Mouse (Mus musculus): ENCODE results near the gene Nrg3. TPM values are rescaled to one million over a fixed set of nuclear protein-coding genes. Genes with fewer than 3 reads are reported as not detected.
"Not testable (repeated sequence)": the region's sequence is repeated elsewhere in the genome, so short reads cannot be mapped to it uniquely, and the experiment has no call there.

Gene Nrg3
- polyA plus RNA-seq, 1 experiment from 2014 or later = 1.3 TPM

DNA sequence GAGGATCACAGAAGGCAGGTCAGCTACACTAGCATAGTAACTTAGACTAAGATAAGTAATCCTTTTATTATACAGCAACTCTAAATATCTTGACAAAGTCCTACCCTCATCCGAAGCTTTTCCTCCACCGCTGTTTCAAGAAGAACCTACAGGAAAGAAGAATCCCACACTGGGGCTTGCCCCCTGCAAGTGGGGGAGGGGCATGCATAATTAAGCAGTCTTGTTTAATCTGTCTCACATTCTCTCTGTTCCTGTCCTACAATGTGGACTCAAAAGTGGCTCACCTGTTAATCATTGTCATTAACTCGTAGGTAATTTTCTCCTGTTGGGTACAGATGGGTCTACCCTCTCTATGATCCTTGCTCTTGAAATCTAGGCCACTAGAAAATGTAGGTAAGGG lies 354.9 kb downstream of the Nrg3 start:
- ATAC-seq (ENCODE audit: low FRiP score, low TSS enrichment) = no peak
- Histone ChIP-seq H3K36me3 (ENCODE audit: control insufficient read depth, insufficient read depth, low read length) (no peaks in the 10 kb centered on the region), H3K4me1 (ENCODE audit: control insufficient read depth, insufficient read depth, low read length) (no peaks in the 10 kb centered on the region), H3K27me3 (ENCODE audit: control insufficient read depth, insufficient read depth, low read length) (no peaks in the 10 kb centered on the region), H3K27ac (ENCODE audit: low read depth, low read length) (no peak overlapping the region), H3K4me2 (replicated peaks; ENCODE audit: low read depth, low read length) (no peak overlapping the region), H3K9me3 (ENCODE audit: control insufficient read depth, low read length) (no peaks in the 10 kb centered on the region), H3K4me3 (ENCODE audit: low read length) (no peak overlapping the region), H3K9ac (ENCODE audit: low read depth, low read length) (no peak overlapping the region)
- 54% methylated on average over 3 of the region's 3 CpGs for WGBS

DNA sequence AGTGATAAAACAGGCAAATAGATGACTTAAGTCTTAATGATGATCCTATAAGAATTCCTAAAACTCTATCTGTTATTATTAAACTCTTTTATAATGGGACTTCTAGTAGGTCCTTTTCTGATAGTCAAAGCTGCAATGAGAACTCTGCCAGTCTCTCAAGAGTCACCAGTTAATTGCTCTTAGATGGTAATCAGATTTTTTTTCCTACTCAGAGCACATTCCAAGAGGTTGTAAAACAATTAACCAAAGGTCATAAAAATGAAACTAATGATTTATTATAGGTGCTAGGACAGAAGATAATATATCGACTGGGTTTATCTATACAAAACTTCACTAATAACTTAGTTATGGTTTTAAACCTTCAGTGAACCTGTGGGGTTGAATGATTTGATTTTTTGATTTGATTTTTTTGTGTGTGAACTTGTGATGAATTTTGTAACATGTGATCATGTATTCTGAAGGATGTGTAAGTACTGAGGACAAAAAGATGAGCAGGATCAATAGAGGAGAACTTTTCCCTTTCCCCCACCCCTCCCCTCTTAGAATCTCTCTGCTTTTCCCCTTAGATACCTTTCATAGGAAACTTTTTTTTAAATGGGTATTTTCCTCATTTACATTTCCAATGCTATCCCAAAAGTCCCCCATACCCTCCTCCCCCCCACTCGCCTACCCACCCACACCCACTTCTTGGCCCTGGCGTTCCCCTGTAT lies 356.2 kb downstream of the Nrg3 start:
- not testable (repeated sequence) for H3K4me3 ChIP-seq (ENCODE audit: low read length); H3K27ac ChIP-seq (ENCODE audit: low read depth, low read length); H3K36me3 ChIP-seq (ENCODE audit: control insufficient read depth, insufficient read depth, low read length); H3K27me3 ChIP-seq (ENCODE audit: control insufficient read depth, insufficient read depth, low read length); H3K4me2 ChIP-seq (replicated peaks; ENCODE audit: low read depth, low read length); H3K9ac ChIP-seq (ENCODE audit: low read depth, low read length); ATAC-seq (ENCODE audit: low FRiP score, low TSS enrichment); H3K4me1 ChIP-seq (ENCODE audit: control insufficient read depth, insufficient read depth, low read length); H3K9me3 ChIP-seq (ENCODE audit: control insufficient read depth, low read length)
- WGBS = 60% methylated on average over 3 of the region's 3 CpGs

DNA sequence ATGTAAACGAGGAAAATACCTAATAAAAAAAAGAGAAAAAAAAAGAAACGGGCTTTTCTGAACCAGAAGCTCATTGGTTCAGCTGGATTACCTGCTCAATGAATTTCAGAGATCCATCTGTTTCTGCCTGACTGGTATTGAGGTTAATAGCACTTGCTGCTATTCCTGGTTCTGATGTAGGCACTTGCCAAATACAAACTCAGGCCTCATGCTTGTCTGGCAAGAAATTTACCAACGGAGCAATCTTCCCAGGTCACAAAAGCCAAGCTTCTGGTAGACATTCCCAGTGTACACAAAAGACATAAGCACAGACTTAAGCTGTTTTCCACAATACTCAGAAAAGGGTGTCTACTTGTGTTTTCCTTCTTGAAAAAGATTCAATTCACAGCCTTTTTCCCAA lies 363.3 kb downstream of the Nrg3 start:
- H3K9ac ChIP-seq (ENCODE audit: low read depth, low read length) = no peak overlapping the region
- 86% methylated on average over 3 of the region's 3 CpGs for WGBS
- no peaks in the 10 kb centered on the region for H3K4me1 ChIP-seq (ENCODE audit: control insufficient read depth, insufficient read depth, low read length)
- no peaks in the 10 kb centered on the region for H3K9me3 ChIP-seq (ENCODE audit: control insufficient read depth, low read length)
- H3K27ac ChIP-seq (ENCODE audit: low read depth, low read length) = no peak overlapping the region
- no peak for ATAC-seq (ENCODE audit: low FRiP score, low TSS enrichment)
- no peak overlapping the region for H3K4me3 ChIP-seq (ENCODE audit: low read length)
- no peaks in the 10 kb centered on the region for H3K27me3 ChIP-seq (ENCODE audit: control insufficient read depth, insufficient read depth, low read length)
- H3K36me3 ChIP-seq (ENCODE audit: control insufficient read depth, insufficient read depth, low read length) = no peaks in the 10 kb centered on the region
- H3K4me2 ChIP-seq (replicated peaks; ENCODE audit: low read depth, low read length) = no peak overlapping the region

DNA sequence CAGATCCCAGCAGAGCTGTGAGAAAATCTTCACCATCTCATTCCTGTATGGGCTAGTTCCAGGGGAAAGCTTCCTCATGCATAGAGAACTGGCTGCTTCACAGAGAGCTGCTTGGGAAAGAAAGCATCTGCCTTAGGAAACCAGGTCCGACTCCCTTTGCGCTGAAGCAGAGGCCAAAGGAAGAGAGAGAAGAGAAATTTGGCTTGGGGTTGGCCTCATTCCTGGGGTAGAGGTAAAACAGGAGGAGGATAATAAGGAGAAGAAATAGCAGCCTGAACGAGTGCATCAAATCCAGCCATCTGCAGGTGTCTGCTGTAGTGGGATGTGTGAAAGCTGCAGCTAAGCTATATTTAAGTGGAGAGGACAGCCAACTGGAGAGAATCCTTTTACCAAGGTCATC lies 366.1 kb downstream of the Nrg3 start:
- H3K36me3 ChIP-seq (ENCODE audit: control insufficient read depth, insufficient read depth, low read length) = no peaks in the 10 kb centered on the region
- WGBS = 84% methylated on average over 3 of the region's 3 CpGs
- H3K27me3 ChIP-seq (ENCODE audit: control insufficient read depth, insufficient read depth, low read length) = no peaks in the 10 kb centered on the region
- no peak overlapping the region for H3K4me3 ChIP-seq (ENCODE audit: low read length)
- H3K4me2 ChIP-seq (replicated peaks; ENCODE audit: low read depth, low read length) = no peak overlapping the region
- H3K4me1 ChIP-seq (ENCODE audit: control insufficient read depth, insufficient read depth, low read length) = no peaks in the 10 kb centered on the region
- ATAC-seq (ENCODE audit: low FRiP score, low TSS enrichment) = no peak
- no peak overlapping the region for H3K27ac ChIP-seq (ENCODE audit: low read depth, low read length)
- no peak overlapping the region for H3K9ac ChIP-seq (ENCODE audit: low read depth, low read length)
- H3K9me3 ChIP-seq (ENCODE audit: control insufficient read depth, low read length) = no peaks in the 10 kb centered on the region

DNA sequence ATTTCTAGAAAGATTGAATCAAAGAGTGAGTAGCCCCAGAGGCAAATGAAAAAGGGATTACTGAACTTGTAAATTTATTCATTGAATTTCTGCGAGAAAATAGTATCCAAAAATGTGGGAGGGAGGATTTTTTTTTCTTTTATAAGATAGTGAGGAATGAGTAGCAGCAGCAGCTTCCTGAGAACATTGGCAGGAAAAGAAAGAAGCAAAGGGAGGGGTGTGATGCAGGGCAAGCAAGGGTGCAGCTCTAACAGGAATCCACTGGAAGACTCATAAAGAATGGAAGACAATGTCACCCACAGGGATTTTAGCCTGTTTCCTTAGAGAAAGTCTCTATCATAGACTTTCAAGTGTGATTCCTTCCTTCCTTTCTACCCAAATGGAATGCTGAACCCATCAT lies 377.7 kb downstream of the Nrg3 start:
- H3K36me3 ChIP-seq (ENCODE audit: control insufficient read depth, insufficient read depth, low read length) = no peaks in the 10 kb centered on the region
- no peaks in the 10 kb centered on the region for H3K9me3 ChIP-seq (ENCODE audit: control insufficient read depth, low read length)
- no peak overlapping the region for H3K9ac ChIP-seq (ENCODE audit: low read depth, low read length)
- WGBS = 81% methylated on average over 1 of the region's 1 CpGs
- ATAC-seq (ENCODE audit: low FRiP score, low TSS enrichment) = no peak
- no peak overlapping the region for H3K27ac ChIP-seq (ENCODE audit: low read depth, low read length)
- no peak overlapping the region for H3K4me2 ChIP-seq (replicated peaks; ENCODE audit: low read depth, low read length)
- no peaks in the 10 kb centered on the region for H3K4me1 ChIP-seq (ENCODE audit: control insufficient read depth, insufficient read depth, low read length)
- H3K4me3 ChIP-seq (ENCODE audit: low read length) = no peak overlapping the region
- no peaks in the 10 kb centered on the region for H3K27me3 ChIP-seq (ENCODE audit: control insufficient read depth, insufficient read depth, low read length)

DNA sequence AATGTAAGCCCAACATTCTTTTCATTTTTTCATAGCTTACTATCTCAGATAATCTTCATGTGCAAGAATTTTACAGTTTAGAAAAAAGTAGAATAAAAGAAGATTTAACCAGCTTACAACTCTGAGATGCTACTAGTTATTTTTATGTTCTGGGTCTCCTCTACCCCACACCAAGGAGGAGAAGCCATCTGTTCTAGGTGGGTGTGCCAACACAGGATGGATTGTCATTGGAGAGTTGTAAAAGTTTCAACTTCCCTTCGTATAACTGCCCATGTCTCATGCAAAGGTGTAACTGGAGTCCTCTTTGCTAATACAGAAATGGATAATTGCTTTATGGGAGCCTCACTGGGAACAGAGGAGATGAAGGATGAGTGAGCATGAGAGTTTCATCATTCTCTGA lies 393.4 kb downstream of the Nrg3 start:
- H3K9ac ChIP-seq (ENCODE audit: low read depth, low read length) = no peak overlapping the region
- no peak for ATAC-seq (ENCODE audit: low FRiP score, low TSS enrichment)
- no peaks in the 10 kb centered on the region for H3K27me3 ChIP-seq (ENCODE audit: control insufficient read depth, insufficient read depth, low read length)
- H3K9me3 ChIP-seq (ENCODE audit: control insufficient read depth, low read length) = no peaks in the 10 kb centered on the region
- H3K27ac ChIP-seq (ENCODE audit: low read depth, low read length) = no peak overlapping the region
- H3K4me1 ChIP-seq (ENCODE audit: control insufficient read depth, insufficient read depth, low read length) = no peaks in the 10 kb centered on the region
- WGBS = 17% methylated on average over 1 of the region's 1 CpGs
- no peak overlapping the region for H3K4me2 ChIP-seq (replicated peaks; ENCODE audit: low read depth, low read length)
- H3K36me3 ChIP-seq (ENCODE audit: control insufficient read depth, insufficient read depth, low read length) = no peaks in the 10 kb centered on the region
- no peak overlapping the region for H3K4me3 ChIP-seq (ENCODE audit: low read length)

DNA sequence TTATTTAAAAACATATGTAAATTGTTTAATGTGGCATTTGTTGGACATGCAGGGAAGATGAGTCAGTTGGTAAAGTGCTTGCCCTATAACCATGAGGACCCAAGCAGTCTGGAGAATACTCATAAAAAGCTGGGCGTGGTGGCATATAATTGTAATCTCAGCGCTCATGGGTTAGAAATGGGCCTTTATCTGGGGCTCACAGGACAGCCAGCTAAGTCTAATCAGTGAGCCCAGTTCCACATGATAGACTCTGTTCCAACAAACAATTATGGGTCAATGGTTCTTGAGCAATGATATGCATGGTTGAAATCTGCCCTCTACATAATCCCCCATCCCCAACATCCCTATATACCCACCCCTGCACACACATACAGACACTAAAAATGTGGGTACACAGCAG lies 421.3 kb downstream of the Nrg3 start:
- Histone ChIP-seq H3K9me3 (ENCODE audit: control insufficient read depth, low read length) (no peaks in the 10 kb centered on the region), H3K27me3 (ENCODE audit: control insufficient read depth, insufficient read depth, low read length) (no peaks in the 10 kb centered on the region), H3K27ac (ENCODE audit: low read depth, low read length) (no peak overlapping the region), H3K4me2 (replicated peaks; ENCODE audit: low read depth, low read length) (no peak overlapping the region), H3K36me3 (ENCODE audit: control insufficient read depth, insufficient read depth, low read length) (no peaks in the 10 kb centered on the region), H3K9ac (ENCODE audit: low read depth, low read length) (no peak overlapping the region), H3K4me3 (ENCODE audit: low read length) (no peak overlapping the region), H3K4me1 (ENCODE audit: control insufficient read depth, insufficient read depth, low read length) (no peaks in the 10 kb centered on the region)
- no peak for ATAC-seq (ENCODE audit: low FRiP score, low TSS enrichment)
- 95% methylated on average over 2 of the region's 2 CpGs for WGBS

DNA sequence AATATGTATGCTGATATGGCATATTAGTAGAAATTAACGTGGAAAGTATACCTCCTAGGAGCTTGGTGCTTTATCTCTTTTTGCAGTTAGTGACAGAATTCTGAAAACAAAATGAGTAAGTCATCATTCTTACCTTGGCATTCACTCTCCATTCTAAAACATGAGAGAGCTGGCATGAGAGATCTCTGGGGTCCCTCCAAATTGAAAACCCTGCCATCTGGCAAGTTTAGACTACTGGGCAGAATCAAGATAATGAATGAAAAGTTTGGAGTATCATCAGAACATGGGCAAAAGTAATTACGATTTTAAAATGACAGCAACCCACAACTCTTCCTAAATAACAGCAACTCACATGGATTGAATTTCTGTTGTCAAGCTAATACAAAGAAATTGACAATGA lies 423.9 kb downstream of the Nrg3 start:
- H3K4me3 ChIP-seq (ENCODE audit: low read length) = no peak overlapping the region
- 61% methylated on average over 2 of the region's 2 CpGs for WGBS
- no peak overlapping the region for H3K4me2 ChIP-seq (replicated peaks; ENCODE audit: low read depth, low read length)
- H3K9me3 ChIP-seq (ENCODE audit: control insufficient read depth, low read length) = no peaks in the 10 kb centered on the region
- no peaks in the 10 kb centered on the region for H3K4me1 ChIP-seq (ENCODE audit: control insufficient read depth, insufficient read depth, low read length)
- no peak for ATAC-seq (ENCODE audit: low FRiP score, low TSS enrichment)
- no peaks in the 10 kb centered on the region for H3K36me3 ChIP-seq (ENCODE audit: control insufficient read depth, insufficient read depth, low read length)
- H3K9ac ChIP-seq (ENCODE audit: low read depth, low read length) = no peak overlapping the region
- no peaks in the 10 kb centered on the region for H3K27me3 ChIP-seq (ENCODE audit: control insufficient read depth, insufficient read depth, low read length)
- no peak overlapping the region for H3K27ac ChIP-seq (ENCODE audit: low read depth, low read length)

DNA sequence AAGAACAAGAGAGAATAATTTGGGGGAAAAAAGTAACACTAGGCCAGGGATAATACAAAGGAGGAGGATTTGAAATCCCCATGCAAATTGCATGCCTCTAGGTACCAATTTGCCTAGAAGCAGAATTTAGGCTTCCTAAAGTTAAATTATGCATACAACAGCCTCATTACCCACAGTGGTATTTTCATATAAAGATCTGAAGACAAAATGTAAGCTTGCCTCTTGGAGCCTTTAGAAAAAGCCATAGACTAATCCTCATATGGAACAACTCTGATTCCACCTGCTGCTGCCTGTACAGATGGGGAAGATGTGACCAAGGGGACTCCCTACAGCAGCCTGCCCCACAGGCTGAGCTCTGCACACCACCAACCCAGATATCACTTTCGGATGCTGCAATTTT lies 428.6 kb downstream of the Nrg3 start:
- H3K4me3 ChIP-seq (ENCODE audit: low read length) = no peak overlapping the region
- no peaks in the 10 kb centered on the region for H3K4me1 ChIP-seq (ENCODE audit: control insufficient read depth, insufficient read depth, low read length)
- no peak overlapping the region for H3K4me2 ChIP-seq (replicated peaks; ENCODE audit: low read depth, low read length)
- ATAC-seq (ENCODE audit: low FRiP score, low TSS enrichment) = no peak
- H3K36me3 ChIP-seq (ENCODE audit: control insufficient read depth, insufficient read depth, low read length) = no peaks in the 10 kb centered on the region
- no peak overlapping the region for H3K9ac ChIP-seq (ENCODE audit: low read depth, low read length)
- no peaks in the 10 kb centered on the region for H3K9me3 ChIP-seq (ENCODE audit: control insufficient read depth, low read length)
- no peak overlapping the region for H3K27ac ChIP-seq (ENCODE audit: low read depth, low read length)
- no peaks in the 10 kb centered on the region for H3K27me3 ChIP-seq (ENCODE audit: control insufficient read depth, insufficient read depth, low read length)
- 89% methylated on average over 1 of the region's 1 CpGs for WGBS

All from kidney, embryonic 14.5 days (tissue).